Mouse (Mus musculus): ENCODE measurements around the gene Ranbp3. TPM values are rescaled to one million over a fixed set of nuclear protein-coding genes. Genes with fewer than 3 reads are reported as not detected.

The Ranbp3 gene
- polyA plus RNA-seq (2014; fragmentation: Illumina TruSeq; extraction: RNeasy Lipid Tissue Mini Kit (QIAGEN cat#74804); ENCODE audit: low read depth, low replicate concordance): 3.9 TPM

DNA sequence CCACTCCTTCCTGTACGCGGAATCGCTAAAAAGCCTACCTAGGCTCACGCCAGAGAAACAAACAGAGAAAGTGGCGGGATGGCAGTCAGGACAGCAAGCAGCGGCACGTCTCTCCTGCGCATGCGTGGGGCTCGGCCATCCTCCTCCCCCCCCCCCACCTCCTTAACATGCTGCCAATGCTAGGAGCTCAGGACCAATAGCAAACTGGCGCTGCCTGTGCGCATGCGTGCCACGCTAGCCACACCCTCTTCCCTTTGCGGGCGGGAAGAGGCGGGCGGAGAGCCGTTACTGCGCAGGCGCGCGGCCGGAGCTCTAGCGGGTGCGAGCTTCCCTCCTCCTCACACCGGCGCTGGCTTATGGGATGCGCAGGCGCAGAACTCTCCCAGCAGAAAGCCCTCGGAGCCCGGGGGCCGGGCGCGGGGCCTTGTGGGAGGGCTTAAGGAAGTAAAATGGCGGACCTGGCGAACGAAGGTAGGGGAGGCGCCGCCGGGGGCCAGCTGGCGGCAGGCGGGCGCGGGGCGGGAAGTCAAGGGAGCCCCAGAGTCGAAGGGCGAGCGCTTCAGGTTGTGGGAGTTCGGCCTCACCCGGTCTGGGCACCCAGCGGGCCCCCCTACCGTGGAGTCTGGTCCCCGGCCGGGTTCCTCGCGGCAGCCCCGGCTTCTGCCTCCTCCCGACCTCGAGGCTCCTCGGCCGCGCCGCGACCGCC lies at the start of gene Ranbp3:
Gene Ranbp3 (plus strand): TSS at position 354 of the 706 bp plus-strand sequence.

DNA sequence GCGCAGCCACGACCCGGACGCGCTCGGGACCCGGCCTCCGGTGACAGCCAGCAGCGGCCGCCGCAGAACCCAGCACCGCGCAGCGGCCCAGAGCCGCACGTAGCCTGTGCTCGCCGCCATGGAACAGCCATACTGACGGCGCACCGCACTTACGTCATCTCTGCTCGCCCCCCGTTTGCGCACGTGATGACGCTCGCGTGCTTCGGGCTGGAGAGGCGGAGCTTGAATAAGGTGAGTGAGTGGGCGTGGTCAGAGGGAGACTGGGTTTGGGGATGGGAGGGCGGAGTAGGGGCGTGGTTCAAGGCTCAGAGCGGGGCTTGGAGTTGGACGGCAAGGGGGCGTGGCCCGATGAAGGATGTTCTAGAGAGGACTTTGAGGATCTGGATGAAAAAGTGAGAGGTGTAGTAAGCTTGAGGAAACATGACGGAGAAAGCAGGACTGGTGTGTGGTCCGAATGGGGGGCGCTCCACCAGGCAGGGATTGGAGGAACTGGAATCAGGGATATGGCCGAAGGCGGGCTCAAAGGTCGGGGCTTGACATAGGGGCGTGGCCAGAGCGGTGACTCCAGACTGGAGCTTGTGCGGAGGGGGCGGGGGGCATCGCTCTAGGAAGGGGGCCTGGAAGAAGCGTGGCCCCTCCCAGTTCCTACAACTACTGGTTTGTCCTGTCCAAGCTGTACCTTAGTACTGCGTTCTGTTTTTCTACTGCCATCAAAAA lies 46.2 kb upstream of the Ranbp3 start, which contains the start of gene Lonp1:
Gene Lonp1 (minus strand): TSS at position 134 of the 717 bp plus-strand sequence.

DNA sequence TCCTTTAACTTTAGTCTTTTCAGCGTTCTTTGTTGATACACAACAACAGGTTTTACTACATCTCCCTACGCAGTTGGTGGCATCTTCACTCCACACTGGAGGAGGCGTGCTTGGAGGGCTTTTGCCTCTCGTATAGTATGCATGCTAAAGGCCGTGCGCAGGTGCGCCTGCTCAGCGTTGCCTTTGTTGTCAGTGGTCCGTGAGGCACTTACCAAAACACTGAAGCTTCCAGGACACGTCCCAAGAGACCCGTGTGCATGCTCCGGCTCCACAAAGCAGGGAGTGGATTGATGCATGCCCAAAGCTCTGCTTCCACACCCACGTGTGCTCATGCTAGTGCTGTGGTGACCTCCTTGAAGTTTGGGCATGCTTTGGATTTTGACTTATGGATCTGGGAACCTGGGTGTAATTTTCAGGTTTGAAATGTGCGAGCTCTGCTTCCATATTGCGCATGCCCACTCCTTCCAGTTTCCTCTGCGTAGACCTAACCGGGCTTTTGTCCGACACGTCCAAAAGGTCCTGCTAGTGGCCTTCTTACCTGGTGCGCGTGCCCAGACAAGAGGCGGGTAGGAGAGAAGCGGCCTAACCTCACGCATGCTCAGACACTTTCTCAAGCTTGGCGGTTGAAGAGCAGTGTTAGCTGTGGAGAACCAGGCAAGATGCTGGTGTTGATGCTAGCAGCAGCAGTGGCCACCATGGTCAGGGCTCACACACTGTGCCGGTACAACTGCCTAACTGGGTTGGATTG lies 45.4 kb upstream of the Ranbp3 start, which contains the start of gene Catsperd:
Gene Catsperd (plus strand): TSS at position 614 of the 748 bp plus-strand sequence.

DNA sequence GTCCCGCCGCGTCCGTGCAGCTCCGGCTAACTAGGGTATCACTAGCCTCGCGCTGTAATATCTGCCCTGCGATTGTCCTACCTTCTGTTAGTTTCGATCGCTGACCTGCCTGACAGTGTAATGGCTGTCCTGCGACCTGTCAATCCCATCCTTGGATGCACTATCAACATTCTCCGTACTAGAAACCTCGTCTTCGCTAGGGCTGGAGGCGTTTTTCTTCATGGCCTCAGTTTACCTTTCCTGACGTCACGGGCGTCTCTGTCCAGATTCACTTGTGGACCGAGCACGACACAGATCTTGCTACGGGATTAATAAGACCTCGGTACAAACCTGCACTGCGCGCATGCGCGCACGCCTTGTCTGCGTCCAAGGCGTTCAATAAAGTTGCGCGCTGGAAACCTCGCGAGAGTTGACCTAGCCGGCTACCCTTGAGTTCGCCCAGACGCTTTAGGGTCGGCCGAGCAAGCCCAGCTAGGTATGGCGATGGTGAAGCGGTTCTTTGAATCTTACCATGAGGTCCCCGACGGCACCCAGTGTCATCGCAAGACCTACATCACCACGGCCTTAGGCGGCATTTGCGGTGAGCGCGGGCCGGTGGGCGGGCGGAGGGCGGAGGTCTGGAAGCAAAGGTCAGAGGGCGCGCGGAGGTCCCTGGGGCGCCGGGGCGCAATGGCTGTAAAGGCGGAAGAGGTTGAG lies 44.4 kb downstream of the Ranbp3 start, which contains the start of the genes Ndufa11 and Vmac:
Gene Ndufa11 (plus strand): TSS at position 405 of the 696 bp plus-strand sequence.
Gene Vmac (minus strand): TSS at position 660 of the 696 bp plus-strand sequence.

GRCm38 (mm10) chr17:56757416-56758123 lies 84.5 kb downstream of the Ranbp3 start, which contains the start of gene Nrtn:
Nrtn (minus strand) TSS chr17:56757530.

Other genes starting within 250 kb of the Ranbp3 start
- 0.98 TPM for gene Ptprs, start 196.8 kb upstream of the Ranbp3 start, polyA plus RNA-seq (2014; fragmentation: Illumina TruSeq; extraction: RNeasy Lipid Tissue Mini Kit (QIAGEN cat#74804); ENCODE audit: low read depth, low replicate concordance)
- gene Znrf4, start 160.9 kb upstream of the Ranbp3 start, polyA plus RNA-seq (2014; fragmentation: Illumina TruSeq; extraction: RNeasy Lipid Tissue Mini Kit (QIAGEN cat#74804); ENCODE audit: low read depth, low replicate concordance): not detected
- 1.7 TPM for gene Gm20219, start 118.9 kb upstream of the Ranbp3 start, polyA plus RNA-seq (2014; fragmentation: Illumina TruSeq; extraction: RNeasy Lipid Tissue Mini Kit (QIAGEN cat#74804); ENCODE audit: low read depth, low replicate concordance)
- 63.3 TPM for gene Safb2, start 88.7 kb upstream of the Ranbp3 start, polyA plus RNA-seq (2014; fragmentation: Illumina TruSeq; extraction: RNeasy Lipid Tissue Mini Kit (QIAGEN cat#74804); ENCODE audit: low read depth, low replicate concordance)
- gene Safb, start 88.5 kb upstream of the Ranbp3 start, polyA plus RNA-seq (2014; fragmentation: Illumina TruSeq; extraction: RNeasy Lipid Tissue Mini Kit (QIAGEN cat#74804); ENCODE audit: low read depth, low replicate concordance): 19.0 TPM
- gene 2410015M20Rik, start 63.5 kb upstream of the Ranbp3 start, polyA plus RNA-seq (2014; fragmentation: Illumina TruSeq; extraction: RNeasy Lipid Tissue Mini Kit (QIAGEN cat#74804); ENCODE audit: low read depth, low replicate concordance): 9.6 TPM
- gene Rpl36, start 59.9 kb upstream of the Ranbp3 start, polyA plus RNA-seq (2014; fragmentation: Illumina TruSeq; extraction: RNeasy Lipid Tissue Mini Kit (QIAGEN cat#74804); ENCODE audit: low read depth, low replicate concordance): not detected
- 2.6 TPM for gene Lonp1, start 46.4 kb upstream of the Ranbp3 start, polyA plus RNA-seq (2014; fragmentation: Illumina TruSeq; extraction: RNeasy Lipid Tissue Mini Kit (QIAGEN cat#74804); ENCODE audit: low read depth, low replicate concordance)
- 0.28 TPM for gene Catsperd, start 45.2 kb upstream of the Ranbp3 start, polyA plus RNA-seq (2014; fragmentation: Illumina TruSeq; extraction: RNeasy Lipid Tissue Mini Kit (QIAGEN cat#74804); ENCODE audit: low read depth, low replicate concordance)
- gene Ndufa11, start 44.5 kb downstream of the Ranbp3 start, polyA plus RNA-seq (2014; fragmentation: Illumina TruSeq; extraction: RNeasy Lipid Tissue Mini Kit (QIAGEN cat#74804); ENCODE audit: low read depth, low replicate concordance): not detected
- 12.3 TPM for gene Vmac, start 44.7 kb downstream of the Ranbp3 start, polyA plus RNA-seq (2014; fragmentation: Illumina TruSeq; extraction: RNeasy Lipid Tissue Mini Kit (QIAGEN cat#74804); ENCODE audit: low read depth, low replicate concordance)
- gene Nrtn, start 84.2 kb downstream of the Ranbp3 start, polyA plus RNA-seq (2014; fragmentation: Illumina TruSeq; extraction: RNeasy Lipid Tissue Mini Kit (QIAGEN cat#74804); ENCODE audit: low read depth, low replicate concordance): not detected
- 1.8 TPM for gene Dus3l, start 91.5 kb downstream of the Ranbp3 start, polyA plus RNA-seq (2014; fragmentation: Illumina TruSeq; extraction: RNeasy Lipid Tissue Mini Kit (QIAGEN cat#74804); ENCODE audit: low read depth, low replicate concordance)
- gene Prr22, start 97.0 kb downstream of the Ranbp3 start, polyA plus RNA-seq (2014; fragmentation: Illumina TruSeq; extraction: RNeasy Lipid Tissue Mini Kit (QIAGEN cat#74804); ENCODE audit: low read depth, low replicate concordance): not detected
- gene Rfx2, start 157.7 kb downstream of the Ranbp3 start, polyA plus RNA-seq (2014; fragmentation: Illumina TruSeq; extraction: RNeasy Lipid Tissue Mini Kit (QIAGEN cat#74804); ENCODE audit: low read depth, low replicate concordance): 0.38 TPM
- not detected for gene Acsbg2, start 201.2 kb downstream of the Ranbp3 start, polyA plus RNA-seq (2014; fragmentation: Illumina TruSeq; extraction: RNeasy Lipid Tissue Mini Kit (QIAGEN cat#74804); ENCODE audit: low read depth, low replicate concordance)
- not detected for gene 1700061G19Rik, start 202.2 kb downstream of the Ranbp3 start, polyA plus RNA-seq (2014; fragmentation: Illumina TruSeq; extraction: RNeasy Lipid Tissue Mini Kit (QIAGEN cat#74804); ENCODE audit: low read depth, low replicate concordance)